Mouse (Mus musculus): ENCODE results near the gene Kcnb1.

Gene Kcnb1

GRCm38 (mm10) chr2:167061381-167062034 is 128.4 kb downstream of the Kcnb1 start:
- DNase-seq (ENCODE audit: low read depth, low spot score): no peak

- DNase-seq (ENCODE audit: low read depth, low spot score): no peak
Measured at GRCm38 (mm10) chr2:167060761-167061160, 129.2 kb downstream of the Kcnb1 start.

- DNase-seq (ENCODE audit: low read depth, low spot score): no peak
Measured at GRCm38 (mm10) chr2:167060360-167060759, 129.6 kb downstream of the Kcnb1 start.

GRCm38 (mm10) chr2:167059960-167060359 is 130.0 kb downstream of the Kcnb1 start:
- no peak for DNase-seq (ENCODE audit: low read depth, low spot score)

GRCm38 (mm10) chr2:167059536-167059935 is 130.4 kb downstream of the Kcnb1 start:
- no peak for DNase-seq (ENCODE audit: low read depth, low spot score)

GRCm38 (mm10) chr2:167058814-167059387 is 131.1 kb downstream of the Kcnb1 start:
- no peak for DNase-seq (ENCODE audit: low read depth, low spot score)

GRCm38 (mm10) chr2:167058201-167058600 is 131.8 kb downstream of the Kcnb1 start:
- no peak for DNase-seq (ENCODE audit: low read depth, low spot score)

- no peak for DNase-seq (ENCODE audit: low read depth, low spot score)
Measured at GRCm38 (mm10) chr2:167056942-167057323, 133.0 kb downstream of the Kcnb1 start.

GRCm38 (mm10) chr2:167056210-167056941 is 133.6 kb downstream of the Kcnb1 start:
- DNase-seq (ENCODE audit: low read depth, low spot score): no peak

- no peak for DNase-seq (ENCODE audit: low read depth, low spot score)
Measured at GRCm38 (mm10) chr2:167055386-167055785, 134.6 kb downstream of the Kcnb1 start.

- no peak for DNase-seq (ENCODE audit: low read depth, low spot score)
Measured at GRCm38 (mm10) chr2:167053127-167053844, 136.7 kb downstream of the Kcnb1 start.

GRCm38 (mm10) chr2:167048698-167049358 is 141.1 kb downstream of the Kcnb1 start:
- DNase-seq (ENCODE audit: low read depth, low spot score): no peak

- no peak for DNase-seq (ENCODE audit: low read depth, low spot score)
Measured at GRCm38 (mm10) chr2:167048223-167048622, 141.7 kb downstream of the Kcnb1 start.

Data from WW6 (cell line).